Mouse (Mus musculus): ENCODE measurements around the gene Pik3r2.

DNA sequence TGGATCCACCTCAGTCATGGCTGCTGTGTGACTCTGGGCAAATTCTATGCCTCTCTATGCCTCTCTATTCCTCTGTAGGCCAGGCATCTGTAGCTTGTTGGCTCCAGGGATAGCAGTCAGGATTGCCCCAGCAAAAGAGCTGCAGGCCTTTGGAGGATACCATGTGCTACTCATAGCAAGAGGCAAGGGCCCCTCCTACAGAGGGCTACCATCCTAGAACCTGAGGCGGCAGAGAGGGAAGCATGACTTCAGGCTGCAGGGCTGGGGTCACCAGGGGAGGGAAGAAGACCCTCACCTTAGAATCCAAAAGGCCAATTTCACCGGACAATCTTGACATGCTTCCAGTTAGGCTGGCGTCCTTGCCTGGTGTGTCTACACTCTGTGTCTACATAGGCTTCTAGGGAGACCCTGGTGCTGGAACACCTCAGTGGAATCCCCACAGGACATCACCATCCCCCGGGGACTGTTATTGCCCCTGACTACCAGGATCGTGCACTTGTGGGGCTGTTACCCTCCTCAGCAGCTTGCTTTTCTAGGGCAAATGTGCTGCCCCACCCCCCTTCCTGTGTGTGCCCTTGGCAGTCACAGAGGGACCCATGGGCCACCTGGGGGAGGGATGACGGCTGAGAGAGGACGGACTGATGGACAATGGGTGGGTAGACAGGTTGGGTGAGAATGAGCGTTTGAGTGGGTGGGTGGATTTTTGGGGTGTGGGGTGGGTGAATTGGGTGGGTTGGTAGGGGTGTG, 32.6 kb upstream of the Pik3r2 start:
- TF ChIP-seq GATA1 (IDR thresholded peaks at IDR 0.05; ENCODE audit: borderline replicate concordance, low read length) (no peak), FLI1 (IDR thresholded peaks at IDR 0.05; ENCODE audit: low read length) (no peak)
